Mouse (Mus musculus) intestine, embryonic 14.5 days (tissue): ENCODE measurements around the gene Gm6993. TPM values are rescaled to one million over a fixed set of nuclear protein-coding genes. Genes with fewer than 3 reads are reported as not detected.

Source experiments
- ATAC-seq: fragments of 200-750 bp; cut with Nextera tagmentation; replicated peaks from 2 replicates; pipeline ENCODE4 v1.8.0; 2017; ENCODE audit warnings: low read depth, moderate number of reproducible peaks, moderate TSS enrichment, moderate library complexity; ENCODE audit not compliant: low FRiP score, low TSS enrichment
- DNase-seq: peaks from one replicate; pipeline ENCODE4 v3.0.0-alpha.2; 2018; ENCODE audit warnings: low spot score
- H3K27ac ChIP-seq: fragments of 300-500 bp; sonication (generic); 2 replicates; pipeline ENCODE4 v1.5.1; 2014; ENCODE audit warnings: low read depth, mild to moderate bottlenecking, control low read depth
- H3K27me3 ChIP-seq: fragments of 300-500 bp; sonication (generic); replicated peaks from 2 replicates; pipeline ENCODE4 v1.6.1; 2014; ENCODE audit warnings: low read length, control low read depth; ENCODE audit not compliant: control insufficient read depth, insufficient read depth
- H3K36me3 ChIP-seq: fragments of 300-500 bp; sonication (generic); 2 replicates; pipeline ENCODE4 v1.6.1; 2014; ENCODE audit warnings: low read length, control low read depth; ENCODE audit not compliant: control insufficient read depth, insufficient read depth
- H3K4me1 ChIP-seq: fragments of 300-500 bp; sonication (generic); replicated peaks from 2 replicates; pipeline ENCODE4 v1.6.1; 2014; ENCODE audit warnings: low read length, control low read depth, mixed read lengths; ENCODE audit not compliant: control insufficient read depth, insufficient read depth
- H3K4me2 ChIP-seq: fragments of 300-500 bp; sonication (generic); 2 replicates; pipeline ENCODE4 v1.6.1; 2014; ENCODE audit warnings: low read length
- H3K4me3 ChIP-seq: fragments of 300-500 bp; sonication (generic); 2 replicates; pipeline ENCODE4 v1.5.1; 2014; ENCODE audit warnings: low read depth, low read length, control low read depth, mixed read lengths
- H3K9ac ChIP-seq: fragments of 300-500 bp; sonication (generic); 2 replicates; pipeline ENCODE4 v1.6.1; 2014; ENCODE audit warnings: mild to moderate bottlenecking, low read length
- H3K9me3 ChIP-seq: fragments of 300-500 bp; sonication (generic); 2 replicates; pipeline ENCODE4 v1.6.1; 2016; ENCODE audit warnings: low read length, control low read depth; ENCODE audit not compliant: control insufficient read depth
- WGBS: fragments of 180-500 bp; shearing (Covaris S2); extraction: QIAGEN DNeasy Blood & Tissue Kit; methylation state at CpG from one replicate; pipeline ENCODE4 v1.1.7; 2014; 5-methylcytosine and 5-hydroxymethylcytosine counted together
- polyA plus RNA-seq: library from polyadenylated mRNA; unstranded; fragments of >200 nt; fragmentation: Nextera tagmentation; extraction: Ambion mirVana; gene quantifications from 2 replicates; pipeline ENCODE4 v1.2.1, GENCODE M21; 2014

Gene Gm6993
- polyA plus RNA-seq, 1 experiment from 2014 or later = not detected

DNA sequence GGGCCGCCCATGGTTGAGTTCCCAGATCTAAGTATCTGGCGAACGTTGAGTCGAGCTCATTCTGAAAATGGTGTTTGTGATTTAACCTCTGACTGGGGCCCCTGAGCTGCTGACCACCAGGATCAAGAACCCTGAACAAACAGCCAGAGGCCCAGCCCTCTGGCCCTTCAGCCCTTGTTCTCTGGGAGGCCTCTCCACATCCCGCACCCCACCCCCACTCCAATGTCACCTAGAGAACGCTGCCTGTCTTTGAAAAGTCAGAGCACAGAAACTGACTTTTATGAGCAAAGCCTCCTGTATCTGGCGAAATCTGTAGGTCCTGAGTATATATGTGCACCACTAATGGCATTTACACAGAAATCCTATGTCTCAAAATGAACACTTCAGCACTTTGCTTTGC, 11.7 kb upstream of the Gm6993 start:
- H3K36me3 ChIP-seq = no peaks in the 10 kb centered on the region
- WGBS = 21% methylated on average over 7 of the region's 7 CpGs

GRCm38 (mm10) chr12:31232635-31233034, 7.9 kb upstream of the Gm6993 start:
- H3K9ac ChIP-seq = no peak overlapping the region
- no peak overlapping the region for H3K4me3 ChIP-seq
- WGBS = 87% methylated on average over 1 of the region's 1 CpGs
- no peak overlapping the region for H3K27ac ChIP-seq
- H3K27me3 ChIP-seq = no peaks in the 10 kb centered on the region
- no peaks in the 10 kb centered on the region for H3K9me3 ChIP-seq
- H3K4me1 ChIP-seq = peaks cover 11% of the 10 kb centered on the region
- no peak overlapping the region for H3K4me2 ChIP-seq
- ATAC-seq (no peak), DNase-seq (no peak)
- no peaks in the 10 kb centered on the region for H3K36me3 ChIP-seq

More for the DNA sequence above, 11.7 kb upstream of the Gm6993 start:
- Histone ChIP-seq H3K4me2 (no peak overlapping the region), H3K27me3 (no peaks in the 10 kb centered on the region), H3K9me3 (no peaks in the 10 kb centered on the region), H3K4me3 (no peak overlapping the region), H3K27ac (peak overlapping the region; percentile 57; the same call in 1 of the 2 replicates), H3K4me1 (peaks cover 11% of the 10 kb centered on the region), H3K9ac (no peak overlapping the region)
- no peak for DNase-seq
- ATAC-seq = no peak; the same call in 1 of the 2 replicates

DNA sequence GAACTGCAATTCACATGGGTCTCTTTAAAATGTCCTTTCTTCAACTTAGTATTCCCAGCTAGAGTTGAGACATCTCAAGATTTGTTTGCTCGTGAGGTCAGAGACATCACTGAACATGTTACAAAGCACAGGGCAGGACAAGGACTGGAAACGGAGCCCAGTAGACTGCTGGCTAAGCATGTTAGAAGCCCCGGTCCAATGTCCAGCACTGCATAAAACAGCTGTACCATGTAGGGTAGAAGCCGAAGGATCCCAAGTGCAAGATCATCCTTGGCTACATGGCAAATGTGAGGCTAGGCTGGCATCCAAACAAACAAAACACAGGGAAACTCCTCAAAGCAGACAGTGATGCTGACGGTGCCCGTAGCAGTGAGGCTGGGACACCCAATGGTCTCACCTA, 5.6 kb upstream of the Gm6993 start:
- no peaks in the 10 kb centered on the region for H3K27me3 ChIP-seq
- H3K9me3 ChIP-seq = no peaks in the 10 kb centered on the region
- 94% methylated on average over 6 of the region's 6 CpGs for WGBS
- no peaks in the 10 kb centered on the region for H3K36me3 ChIP-seq
- H3K27ac ChIP-seq = no peak overlapping the region
- H3K9ac ChIP-seq = no peak overlapping the region
- no peaks in the 10 kb centered on the region; the same call in 1 of the 2 replicates for H3K4me1 ChIP-seq
- no peak overlapping the region for H3K4me3 ChIP-seq
- H3K4me2 ChIP-seq = no peak overlapping the region
- ATAC-seq = no peak
- no peak for DNase-seq

DNA sequence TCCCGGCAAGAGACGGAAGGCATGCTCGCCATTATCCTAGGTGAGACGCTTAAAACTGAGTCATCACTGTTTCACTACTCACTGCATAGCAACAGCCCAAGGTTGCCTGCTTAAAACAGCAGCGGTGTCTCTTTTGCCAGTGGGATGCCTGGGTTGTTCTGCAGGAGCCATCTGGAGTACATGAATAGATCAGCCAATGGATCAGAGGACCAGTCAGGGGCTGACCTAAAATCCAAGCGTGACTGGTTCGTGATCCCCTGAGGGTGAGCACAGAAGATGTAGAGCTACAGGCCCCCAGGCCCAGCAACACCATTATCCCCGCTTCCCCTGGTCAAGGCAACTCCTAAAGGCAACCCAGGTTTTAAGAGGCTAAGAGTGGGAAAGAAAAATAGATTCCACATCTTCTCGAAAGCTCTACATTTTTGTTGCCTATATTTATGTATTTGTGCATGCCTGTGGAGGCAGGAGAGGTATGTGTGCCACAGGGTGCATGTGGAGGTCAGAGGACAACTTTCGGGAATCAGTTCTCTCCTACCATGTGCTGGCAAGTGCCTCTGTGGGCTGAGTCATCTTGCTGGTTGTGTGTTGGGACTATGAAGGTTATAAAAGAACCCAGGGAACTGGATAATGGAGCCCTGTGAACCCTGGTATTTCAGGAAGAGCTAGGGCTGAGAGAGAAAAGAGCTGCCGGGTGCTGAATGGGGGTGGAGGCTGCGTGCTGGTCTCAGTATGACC, 3.5 kb upstream of the Gm6993 start:
- no peak overlapping the region for H3K4me2 ChIP-seq
- DNase-seq (no peak), ATAC-seq (no peak)
- no peak overlapping the region; the same call in 1 of the 2 replicates for H3K27ac ChIP-seq
- no peak overlapping the region for H3K4me3 ChIP-seq
- no peak overlapping the region for H3K9ac ChIP-seq
- no peaks in the 10 kb centered on the region for H3K36me3 ChIP-seq
- H3K27me3 ChIP-seq = no peaks in the 10 kb centered on the region
- no peaks in the 10 kb centered on the region for H3K9me3 ChIP-seq
- no peaks in the 10 kb centered on the region; the same call in 1 of the 2 replicates for H3K4me1 ChIP-seq
- 62% methylated on average over 12 of the region's 12 CpGs for WGBS

DNA sequence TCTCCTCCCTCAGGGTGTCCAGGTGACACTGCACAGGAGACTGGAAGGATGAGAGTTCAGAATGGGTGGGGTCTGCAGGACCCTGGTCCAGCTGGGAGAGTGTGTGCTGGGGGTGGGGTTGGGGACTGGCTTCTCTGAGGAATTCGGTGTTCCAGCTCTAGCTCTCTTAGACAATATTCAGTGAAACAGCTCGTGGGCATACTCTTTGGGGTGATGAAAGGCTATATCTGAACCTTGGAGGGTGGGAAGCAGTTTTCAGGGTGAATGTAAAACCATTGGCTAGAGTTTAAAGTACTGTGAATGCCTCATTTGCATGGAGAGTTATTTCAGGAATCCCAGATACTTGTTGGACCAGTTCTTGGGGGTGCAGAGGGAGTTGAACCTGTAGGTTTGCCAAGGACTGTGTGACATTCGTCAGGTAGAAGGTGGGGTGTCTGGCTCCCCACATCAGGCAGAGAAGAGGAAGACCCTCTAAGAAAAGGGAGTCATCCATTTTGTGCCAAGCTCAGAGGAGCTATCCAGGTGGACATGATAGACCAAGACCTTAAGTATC, 1.5 kb upstream of the Gm6993 start:
- Histone ChIP-seq H3K4me1 (no peaks in the 10 kb centered on the region; the same call in 1 of the 2 replicates), H3K27ac (no peak overlapping the region), H3K4me2 (no peak overlapping the region), H3K9me3 (no peaks in the 10 kb centered on the region), H3K27me3 (no peaks in the 10 kb centered on the region), H3K9ac (no peak overlapping the region), H3K36me3 (no peaks in the 10 kb centered on the region), H3K4me3 (no peak overlapping the region)
- ATAC-seq (no peak), DNase-seq (no peak)
- 70% methylated on average over 3 of the region's 3 CpGs for WGBS

- no peaks in the 10 kb centered on the region for H3K9me3 ChIP-seq
- 70% methylated on average over 4 of the region's 4 CpGs for WGBS
- H3K4me3 ChIP-seq = no peak overlapping the region
- no peak overlapping the region for H3K4me2 ChIP-seq
- no peak overlapping the region for H3K27ac ChIP-seq
- no peak for DNase-seq
- no peak for ATAC-seq
- no peak overlapping the region for H3K9ac ChIP-seq
- no peaks in the 10 kb centered on the region for H3K27me3 ChIP-seq
- H3K36me3 ChIP-seq = no peaks in the 10 kb centered on the region
- H3K4me1 ChIP-seq = no peaks in the 10 kb centered on the region; the same call in 1 of the 2 replicates
Measured at GRCm38 (mm10) chr12:31239798-31240197, 772 bp upstream of the Gm6993 start.

DNA sequence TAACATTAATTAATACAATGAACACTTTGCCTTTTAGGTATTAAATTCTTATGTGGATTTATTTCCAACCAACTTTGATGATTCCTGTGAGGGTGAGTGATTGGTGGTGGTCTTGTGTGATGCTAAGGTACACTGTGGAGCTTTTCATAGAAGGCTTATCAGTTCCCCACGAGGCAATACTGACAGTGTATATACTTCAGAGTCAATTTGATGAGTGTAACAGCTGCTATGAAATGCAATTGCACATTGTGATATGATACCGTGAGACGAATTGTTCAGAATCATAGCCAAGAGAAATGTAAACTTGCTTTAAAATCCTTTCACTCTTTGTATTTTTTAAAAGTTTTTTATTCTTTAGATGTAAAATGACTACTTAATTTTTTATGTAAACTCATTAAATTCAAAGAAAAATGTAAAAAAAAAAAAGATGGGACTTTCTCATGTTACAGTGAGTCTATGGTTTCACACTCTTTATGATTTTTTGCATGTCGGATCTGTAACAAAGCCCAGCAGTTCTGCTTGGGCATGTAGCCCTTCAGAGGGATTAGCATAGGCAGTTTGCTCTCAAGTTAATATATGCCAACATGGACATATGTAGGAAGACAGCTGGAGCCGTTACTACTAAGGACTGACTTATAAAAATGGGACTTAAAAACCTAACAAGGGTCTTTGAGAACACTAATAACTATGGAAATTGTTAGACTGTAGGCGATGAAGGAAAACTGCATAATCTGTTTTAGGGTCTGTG, 1.2 kb downstream of the Gm6993 start:
- Histone ChIP-seq H3K4me3 (no peak overlapping the region), H3K27ac (no peak overlapping the region), H3K9ac (no peak overlapping the region), H3K9me3 (no peaks in the 10 kb centered on the region), H3K36me3 (no peaks in the 10 kb centered on the region), H3K4me1 (peaks cover 9% of the 10 kb centered on the region), H3K4me2 (no peak overlapping the region), H3K27me3 (no peaks in the 10 kb centered on the region)
- ATAC-seq (no peak), DNase-seq (no peak)
- 70% methylated on average over 6 of the region's 6 CpGs for WGBS

DNA sequence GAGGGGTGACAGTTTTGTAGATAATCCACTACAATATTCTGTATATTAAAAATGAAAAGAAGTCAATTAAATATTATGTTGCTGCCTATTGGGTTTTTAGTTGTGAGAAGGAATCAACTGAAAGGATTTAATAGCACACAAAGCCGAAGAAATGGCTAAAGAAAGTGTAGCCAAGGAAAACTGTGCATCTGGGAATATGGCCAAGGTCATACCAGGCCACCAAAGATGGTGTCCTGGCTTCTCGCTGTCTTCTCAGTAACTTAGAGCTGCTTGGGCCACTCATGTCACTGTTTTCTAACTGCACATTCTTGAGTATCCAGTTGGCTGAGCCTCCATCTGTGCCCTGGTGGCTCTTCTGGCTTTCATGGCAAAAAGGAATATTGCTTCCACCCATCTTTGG, 3.4 kb downstream of the Gm6993 start:
- H3K9ac ChIP-seq = no peak overlapping the region
- no peak overlapping the region for H3K27ac ChIP-seq
- ATAC-seq (no peak), DNase-seq (no peak)
- H3K4me3 ChIP-seq = no peak overlapping the region
- WGBS = 84% methylated on average over 2 of the region's 2 CpGs
- H3K4me1 ChIP-seq = peaks cover 23% of the 10 kb centered on the region
- H3K27me3 ChIP-seq = no peaks in the 10 kb centered on the region
- H3K9me3 ChIP-seq = no peaks in the 10 kb centered on the region
- H3K4me2 ChIP-seq = no peak overlapping the region
- H3K36me3 ChIP-seq = no peaks in the 10 kb centered on the region
